Mouse (Mus musculus) layer of hippocampus, postnatal 10 days (tissue): ENCODE measurements at regions not wholly inside any gene's neighbourhood (a gene's known extent, or its start where the extent isn't known, plus 50 kb on each side); places are given as distances from the start of the nearest gene placed in this dataset.
A peak's percentile ranks its signal among the peaks of the same experiment; 100 is the strongest.

Experiments used
- DNase-seq, 2 experiments: peaks; one replicate each; pipeline ENCODE4 v3.0.0; 2021; ENCODE audit warnings: low spot score in 2 of 2

- no peak for DNase-seq
Observed at GRCm38 (mm10) chr11:24340677-24341076, 262.8 kb downstream of the Bcl11a start.

GRCm38 (mm10) chr11:24341650-24342049, 263.8 kb downstream of the Bcl11a start:
- no peak for DNase-seq

- DNase-seq, result no peak
Observed at GRCm38 (mm10) chr11:24342176-24342575, 264.3 kb downstream of the Bcl11a start.

GRCm38 (mm10) chr11:24342732-24343131, 264.9 kb downstream of the Bcl11a start:
- no peak for DNase-seq

GRCm38 (mm10) chr11:24347225-24347624, 269.4 kb downstream of the Bcl11a start:
- no peak for DNase-seq

- DNase-seq, result no peak
Observed at GRCm38 (mm10) chr11:24348741-24349140, 270.9 kb downstream of the Bcl11a start.

- DNase-seq, result no peak
Observed at GRCm38 (mm10) chr11:24349967-24350643, 272.2 kb downstream of the Bcl11a start.

- no peak for DNase-seq
Observed at GRCm38 (mm10) chr11:24350839-24351238, 273.0 kb downstream of the Bcl11a start.

GRCm38 (mm10) chr11:24352071-24352470, 274.2 kb downstream of the Bcl11a start:
- no peak for DNase-seq

- DNase-seq, result no peak
Observed at GRCm38 (mm10) chr11:24353056-24353455, 275.2 kb downstream of the Bcl11a start.

GRCm38 (mm10) chr11:24357388-24357787, 279.5 kb downstream of the Bcl11a start:
- no peak for DNase-seq

- no peak for DNase-seq
Observed at GRCm38 (mm10) chr11:24359086-24359485, 281.2 kb downstream of the Bcl11a start.

- DNase-seq, result no peak
Observed at GRCm38 (mm10) chr11:24361998-24362687, 284.3 kb downstream of the Bcl11a start.

GRCm38 (mm10) chr11:24362688-24363035, 284.8 kb downstream of the Bcl11a start:
- DNase-seq, result no peak

- DNase-seq, result no peak
Observed at GRCm38 (mm10) chr11:24363418-24364364, 285.8 kb downstream of the Bcl11a start.

- peak; percentile 51 to 63 for DNase-seq
Observed at GRCm38 (mm10) chr11:24370198-24370860, 292.5 kb downstream of the Bcl11a start.

- DNase-seq, result no peak
Observed at GRCm38 (mm10) chr11:24370861-24371686, 293.2 kb downstream of the Bcl11a start.

GRCm38 (mm10) chr11:24371687-24371950, 293.8 kb downstream of the Bcl11a start:
- DNase-seq, result no peak

GRCm38 (mm10) chr11:24371963-24372362, 294.1 kb downstream of the Bcl11a start:
- DNase-seq, result no peak

- no peak for DNase-seq
Observed at GRCm38 (mm10) chr11:24372616-24373015, 294.8 kb downstream of the Bcl11a start.

- DNase-seq, result no peak
Observed at GRCm38 (mm10) chr11:24373301-24373700, 295.4 kb downstream of the Bcl11a start.
